In the genomic region with DNA sequence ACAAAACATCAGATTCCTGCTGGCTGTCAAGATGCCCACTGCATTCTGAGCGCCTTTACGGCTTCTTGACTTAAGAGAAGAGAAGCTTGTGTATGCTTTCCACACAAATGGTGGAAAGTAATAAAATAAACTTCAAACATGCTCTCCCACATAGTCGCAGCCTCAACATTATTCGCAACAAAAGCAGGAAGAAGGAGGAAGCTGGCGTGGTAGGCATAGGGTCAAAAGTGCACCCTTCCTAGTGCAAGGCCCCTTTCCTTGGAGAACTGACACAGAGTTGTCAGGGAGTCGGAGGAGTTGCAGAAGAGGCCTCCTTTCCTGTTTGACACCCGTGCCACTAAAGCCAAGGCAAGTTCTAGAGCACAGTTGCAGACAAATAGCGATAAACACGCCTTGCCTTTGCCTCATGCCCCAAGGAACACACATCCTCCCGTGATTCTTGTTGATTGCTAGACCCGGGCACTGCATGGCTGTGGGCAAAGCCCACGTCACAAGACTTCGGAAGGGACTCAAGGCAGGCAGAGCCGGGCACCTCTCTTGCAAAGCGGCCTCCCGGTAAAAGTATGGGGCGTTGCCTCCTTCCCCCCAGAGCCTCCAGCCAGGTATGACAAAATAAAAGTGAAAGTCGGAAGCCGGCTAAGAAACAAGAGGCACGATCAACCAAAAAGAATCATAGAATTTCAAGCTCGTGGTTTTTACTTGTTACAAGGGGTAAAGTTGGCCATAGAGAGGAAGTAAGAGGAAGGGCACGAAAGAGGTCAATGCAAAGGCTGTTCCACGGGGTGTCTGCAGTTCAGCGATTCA, we compare ENCODE assay signal across 8 mouse cellular contexts. TPM values are rescaled to one million over a fixed set of nuclear protein-coding genes. Genes with fewer than 3 reads are reported as not detected.
A peak's percentile ranks its signal among the peaks of the same experiment; 100 is the strongest.
DNase-seq lines count a peak whose midpoint lies in the region; ATAC-seq lines count a peak whose summit lies in the region.

No protein-coding gene starts in this region.

- no peaks in the 10 kb centered on the region for H3K36me3 ChIP-seq in forebrain, embryonic 10.5 days (replicated peaks)
- no peaks in the 10 kb centered on the region for H3K36me3 ChIP-seq in limb, embryonic 12.5 days
- H3K36me3 ChIP-seq in neural tube, embryonic 12.5 days, result no peaks in the 10 kb centered on the region

- no peaks in the 10 kb centered on the region for H3K9me3 ChIP-seq in forebrain, embryonic 10.5 days
- H3K9me3 ChIP-seq in limb, embryonic 12.5 days, result no peaks in the 10 kb centered on the region
- H3K9me3 ChIP-seq in neural tube, embryonic 12.5 days, result no peaks in the 10 kb centered on the region

- ATAC-seq in limb, embryonic 12.5 days (ENCODE audit: insufficient number of reproducible peaks, insufficient read depth, low FRiP score, low TSS enrichment, low read depth), result no peak
- no peak for ATAC-seq in neural tube, embryonic 12.5 days (ENCODE audit: low FRiP score, low read depth)
- no peak for ATAC-seq in frontal cortex, adult (ENCODE audit: low TSS enrichment)

- no peak overlapping the region for H3K9ac ChIP-seq in limb, embryonic 12.5 days (replicated peaks)
- H3K9ac ChIP-seq in neural tube, embryonic 12.5 days, result no peak overlapping the region

- WGBS in forebrain, embryonic 10.5 days, result 7% methylated on average over 24 of the region's 24 CpGs
- WGBS in limb, embryonic 12.5 days, result 4% methylated on average over 24 of the region's 24 CpGs
- WGBS in neural tube, embryonic 12.5 days, result 4% methylated on average over 24 of the region's 24 CpGs

- peak overlapping the region; percentile 100 for H3K4me2 ChIP-seq in limb, embryonic 12.5 days
- peak overlapping the region; percentile 90 for H3K4me2 ChIP-seq in neural tube, embryonic 12.5 days (replicated peaks)

- H3K27me3 ChIP-seq in forebrain, embryonic 10.5 days (ENCODE audit: poor library complexity, severe bottlenecking), result peaks cover 86% of the 10 kb centered on the region
- peaks cover 84% of the 10 kb centered on the region for H3K27me3 ChIP-seq in limb, embryonic 12.5 days
- peaks cover 78% of the 10 kb centered on the region for H3K27me3 ChIP-seq in neural tube, embryonic 12.5 days (replicated peaks)

- H3K4me3 ChIP-seq in forebrain, embryonic 10.5 days, result peak overlapping the region; percentile 70
- H3K4me3 ChIP-seq in limb, embryonic 12.5 days (replicated peaks), result peak overlapping the region; percentile 69
- H3K4me3 ChIP-seq in neural tube, embryonic 12.5 days, result peak overlapping the region; percentile 51; the same call in 1 of the 2 replicates

- peaks cover 36% of the 10 kb centered on the region for H3K4me1 ChIP-seq in forebrain, embryonic 10.5 days
- peaks cover 33% of the 10 kb centered on the region for H3K4me1 ChIP-seq in limb, embryonic 12.5 days (replicated peaks)
- peaks cover 26% of the 10 kb centered on the region for H3K4me1 ChIP-seq in neural tube, embryonic 12.5 days

- H3K27ac ChIP-seq in forebrain, embryonic 10.5 days, result no peak overlapping the region
- no peak overlapping the region for H3K27ac ChIP-seq in limb, embryonic 12.5 days
- no peak overlapping the region for H3K27ac ChIP-seq in neural tube, embryonic 12.5 days

- peak; percentile 20 to 37 for DNase-seq in lung, adult 18-20 months
- DNase-seq in lung, postnatal 10 days, result no peak
- DNase-seq in forebrain, embryonic 10.5 days (ENCODE audit: extremely low spot score, low spot score), result peak; percentile 26
- DNase-seq in ovary, adult 18-20 months (ENCODE audit: low spot score), result no peak
- DNase-seq in ovary, postnatal 10 days (ENCODE audit: low spot score), result no peak

RNA-seq across cellular contexts. Expression of gene Foxq1, which starts 1.2 kb away (rescaled TPM):
- polyA plus RNA-seq in forebrain, embryonic 10.5 days (2016; fragmentation: Nextera tagmentation; extraction: Ambion mirVana), result 0.59 and 0.71 TPM in 2 replicates
- 0.17 and 0.18 TPM in 2 replicates for polyA plus RNA-seq in limb, embryonic 12.5 days (2016; fragmentation: Nextera tagmentation; extraction: Ambion mirVana)
- polyA plus RNA-seq in neural tube, embryonic 12.5 days (2016; fragmentation: Nextera tagmentation; extraction: Ambion mirVana), result 3.1 and 3.5 TPM in 2 replicates

RNA-seq across cellular contexts. Expression of gene A530084C06Rik, which starts 2.0 kb away (rescaled TPM):
- polyA plus RNA-seq in forebrain, embryonic 10.5 days (2016; fragmentation: Nextera tagmentation; extraction: Ambion mirVana), result not detected in 2 replicates
- polyA plus RNA-seq in limb, embryonic 12.5 days (2016; fragmentation: Nextera tagmentation; extraction: Ambion mirVana), result 0.10 TPM in 1 of 2 replicates, not detected in the other
- polyA plus RNA-seq in neural tube, embryonic 12.5 days (2016; fragmentation: Nextera tagmentation; extraction: Ambion mirVana), result not detected in 2 replicates

Comparison
In these comparisons a context has a peak if more than half of its experiments do, and no peak if none do; other contexts are left out.
1. DNase-seq: peak in lung, adult 18-20 months (2 of 2) and forebrain, embryonic 10.5 days (single experiment); none in lung, postnatal 10 days (single experiment), ovary, adult 18-20 months (single experiment) and ovary, postnatal 10 days (single experiment).
2. Peak in every context shown above with its lines, with median percentiles within 50 percentile points of each other: H3K4me3 ChIP-seq.